10 mouse cellular contexts compared by ENCODE assay signal in the genomic region with DNA sequence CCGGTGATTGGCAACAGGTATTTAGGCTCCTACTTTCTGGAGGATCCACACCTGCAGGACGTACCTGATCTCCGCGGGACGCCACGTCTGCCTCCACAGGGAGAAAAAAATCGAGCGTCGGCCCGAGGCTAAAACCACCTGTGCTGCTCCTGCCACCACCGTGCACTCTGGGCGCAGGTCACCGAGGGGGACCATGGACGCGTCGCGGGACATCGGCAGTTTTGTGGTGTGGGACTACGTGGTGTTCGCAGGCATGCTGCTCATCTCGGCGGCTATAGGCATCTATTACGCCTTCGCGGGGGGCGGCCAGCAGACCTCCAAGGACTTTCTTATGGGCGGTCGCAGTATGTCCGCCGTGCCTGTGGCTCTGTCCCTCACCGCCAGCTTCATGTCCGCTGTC. TPM values are rescaled to one million over a fixed set of nuclear protein-coding genes. Genes with fewer than 3 reads are reported as not detected.
A peak's percentile ranks its signal among the peaks of the same experiment; 100 is the strongest.
DNase-seq lines count a peak whose midpoint lies in the region; ATAC-seq and TF ChIP-seq lines count a peak whose summit lies in the region.
"Had no signal": no experiment of that assay in that cellular context is flagged by ENCODE, and none has a peak within 500 bp of the region (broad histone marks: within the 10 kb centered on the region; RNA-seq: fewer than 3 reads in every experiment).

No protein-coding gene starts in this region.

- peaks cover 30% of the 10 kb centered on the region for H3K27me3 ChIP-seq in heart, embryonic 14.5 days (ENCODE audit: control insufficient read depth, insufficient read depth, low read length)
- H3K27me3 ChIP-seq in forebrain, embryonic 16.5 days (replicated peaks; ENCODE audit: control insufficient read depth, insufficient read depth, low read length): peaks cover 28% of the 10 kb centered on the region
- H3K27me3 ChIP-seq in midbrain, embryonic 11.5 days (ENCODE audit: control insufficient read depth, insufficient read depth, low read length): peaks cover 19% of the 10 kb centered on the region

- DNase-seq in heart, adult 8-10 months (ENCODE audit: low spot score): no peak
- DNase-seq in ES-E14 (ENCODE audit: low read depth, low spot score) (no peak), MN1 (ENCODE audit: low spot score) (no peak)
- peak; percentile 87 for DNase-seq in midbrain, embryonic 11.5 days (ENCODE audit: low spot score, missing footprints)
- no peak for DNase-seq in adrenal gland, adult (ENCODE audit: inconsistent age in 2 of 2, low spot score in 1 of 2)
- DNase-seq in spleen, adult 12 weeks (ENCODE audit: low spot score): no peak
- DNase-seq: cerebellum, adult 11-12 months had no signal

- no peak overlapping the region for H3K9ac ChIP-seq in heart, embryonic 14.5 days (ENCODE audit: low read length)
- H3K9ac ChIP-seq in ES-E14 (ENCODE audit: insufficient read depth, low read depth, low read length, poor library complexity, severe bottlenecking): no peak overlapping the region
- H3K9ac ChIP-seq in forebrain, embryonic 16.5 days (replicated peaks; ENCODE audit: low read depth, low read length): 0 out of 2 replicates have a peak overlapping the region, but pooled peaks have one; percentile 13
- H3K9ac ChIP-seq in midbrain, embryonic 11.5 days (ENCODE audit: low read length): no peak overlapping the region

- H3K4me3 ChIP-seq in heart, embryonic 14.5 days (ENCODE audit: control insufficient read depth in 1 of 2, insufficient read depth in 1 of 2, low read depth in 1 of 2, low read length in 2 of 2): peak overlapping the region; percentile 6 to 33
- peak overlapping the region; percentile 57 to 60 for H3K4me3 ChIP-seq in ES-E14 (ENCODE audit: insufficient read depth in 1 of 2, low read depth in 1 of 2, low read length in 2 of 2, poor library complexity in 1 of 2, severe bottlenecking in 1 of 2)
- peak overlapping the region; percentile 42 for H3K4me3 ChIP-seq in forebrain, embryonic 16.5 days (replicated peaks; ENCODE audit: low read length)
- peak overlapping the region; percentile 23 for H3K4me3 ChIP-seq in midbrain, embryonic 11.5 days (ENCODE audit: low read depth, low read length)

- in situ Hi-C loops in ES-E14 (cut with MboI; ENCODE audit: low sequenced_read_pairs in 2 of 2, unreplicated experiment in 2 of 2): no loop called here

- no peak for ATAC-seq in heart, embryonic 14.5 days (ENCODE audit: insufficient number of reproducible peaks, insufficient read depth, low FRiP score, low read depth)
- ATAC-seq in forebrain, embryonic 16.5 days: no peak
- ATAC-seq in midbrain, embryonic 11.5 days (ENCODE audit: low FRiP score): 0 out of 2 replicates have a peak, but pooled peaks have one; percentile 35

- 0 out of 4 replicates have a peak, but pooled peaks cover 3 to 4% of the 10 kb centered on the region in 2 experiments for H3K4me1 ChIP-seq in heart, embryonic 14.5 days (ENCODE audit: control insufficient read depth in 2 of 2, insufficient read depth in 2 of 2, low read length in 2 of 2)
- peaks cover 0 to 2% of the 10 kb centered on the region in 2 experiments; a peak in 1 of 4 replicates for H3K4me1 ChIP-seq in ES-E14 (ENCODE audit: control insufficient read depth in 2 of 2, insufficient read depth in 2 of 2, low read length in 2 of 2, poor library complexity in 1 of 2)
- H3K4me1 ChIP-seq in forebrain, embryonic 16.5 days (replicated peaks; ENCODE audit: control insufficient read depth, insufficient read depth, low read length): peaks cover 8% of the 10 kb centered on the region
- peaks cover 6% of the 10 kb centered on the region for H3K4me1 ChIP-seq in midbrain, embryonic 11.5 days (ENCODE audit: control insufficient read depth, insufficient read depth, low read length)

- H3K27ac ChIP-seq in heart, embryonic 14.5 days (replicated peaks in 1 of 2; ENCODE audit: control insufficient read depth in 1 of 2, insufficient read depth in 1 of 2, low read depth in 2 of 2, low read length in 2 of 2): no peak overlapping the region
- H3K27ac ChIP-seq in ES-E14 (ENCODE audit: insufficient read depth, low read depth, low read length, poor library complexity, severe bottlenecking): no peak overlapping the region
- no peak overlapping the region for H3K27ac ChIP-seq in forebrain, embryonic 16.5 days (ENCODE audit: low read length)
- no peak overlapping the region for H3K27ac ChIP-seq in midbrain, embryonic 11.5 days (ENCODE audit: low read depth, low read length)

- WGBS in heart, embryonic 14.5 days: 3% methylated on average over 32 of the region's 32 CpGs
- WGBS in forebrain, embryonic 16.5 days: 2% methylated on average over 32 of the region's 32 CpGs
- WGBS in midbrain, embryonic 11.5 days: 1% methylated on average over 32 of the region's 32 CpGs

- H3K9me3 ChIP-seq in heart, embryonic 14.5 days (ENCODE audit: control insufficient read depth, low read length): 0 out of 2 replicates have a peak, but pooled peaks cover 3% of the 10 kb centered on the region
- H3K9me3 ChIP-seq in ES-E14 (ENCODE audit: control insufficient read depth, insufficient read depth, low read depth, low read length): no peaks in the 10 kb centered on the region
- no peaks in the 10 kb centered on the region for H3K9me3 ChIP-seq in forebrain, embryonic 16.5 days (ENCODE audit: control insufficient read depth, low read length)
- H3K9me3 ChIP-seq in midbrain, embryonic 11.5 days (ENCODE audit: control insufficient read depth, low read length): no peaks in the 10 kb centered on the region

- peak overlapping the region; percentile 62 for H3K4me2 ChIP-seq in heart, embryonic 14.5 days (ENCODE audit: low read length)
- peak overlapping the region; percentile 61 for H3K4me2 ChIP-seq in forebrain, embryonic 16.5 days (ENCODE audit: low read length)
- peak overlapping the region; percentile 51 for H3K4me2 ChIP-seq in midbrain, embryonic 11.5 days

- H3K36me3 ChIP-seq in heart, embryonic 14.5 days (ENCODE audit: control insufficient read depth, insufficient read depth, low read length): no peaks in the 10 kb centered on the region
- no peaks in the 10 kb centered on the region for H3K36me3 ChIP-seq in ES-E14 (ENCODE audit: control insufficient read depth, insufficient read depth, low read length, poor library complexity, severe bottlenecking)
- H3K36me3 ChIP-seq in forebrain, embryonic 16.5 days (ENCODE audit: control insufficient read depth, insufficient read depth): no peaks in the 10 kb centered on the region
- no peaks in the 10 kb centered on the region for H3K36me3 ChIP-seq in midbrain, embryonic 11.5 days (ENCODE audit: control insufficient read depth, insufficient read depth, low read length)

TF ChIP-seq in ES-E14, 5 proteins besides CTCF, POLR2A, EP300 and RAD21:
- TF ChIP-seq HCFC1 (IDR thresholded peaks at IDR 0.05; ENCODE audit: borderline replicate concordance, insufficient read depth, low read length) (no peak), MAFK (IDR thresholded peaks at IDR 0.05; ENCODE audit: insufficient read depth, low read depth, low read length) (no peak), CHD2 (IDR thresholded peaks at IDR 0.05; ENCODE audit: low read depth, low read length) (no peak), ZC3H11A (IDR thresholded peaks at IDR 0.05; ENCODE audit: borderline replicate concordance, low read depth, low read length) (no peak), ZNF384 (IDR thresholded peaks at IDR 0.05; ENCODE audit: low read depth, low read length) (no peak)

RNA-seq across cellular contexts. Expression of gene Slc5a8, which starts 0.3 kb away (rescaled TPM):
- 0.05 TPM in 1 of 2 replicates, not detected in the other for polyA plus RNA-seq in heart, embryonic 14.5 days (2014; fragmentation: Nextera tagmentation; extraction: Ambion mirVana)
- not detected for total RNA-seq in heart, adult 8-10 months (2022)
- total RNA-seq in ES-E14 (2012; rRNA removed): 0.11 and 0.31 TPM in 2 replicates
- 0.08 TPM in 1 of 2 replicates, not detected in the other for polyA plus RNA-seq in forebrain, embryonic 16.5 days (2015; fragmentation: Nextera tagmentation; extraction: Ambion mirVana)
- polyA plus RNA-seq in midbrain, embryonic 11.5 days (2014; fragmentation: Nextera tagmentation; extraction: Ambion mirVana): 0.05 TPM in 1 of 2 replicates, not detected in the other
- polyA plus RNA-seq: spleen, adult 2 months had no signal

RNA-seq across cellular contexts. Expression of gene Utp20, which starts 59.5 kb away (rescaled TPM):
- polyA plus RNA-seq in heart, embryonic 14.5 days (2014; fragmentation: Nextera tagmentation; extraction: Ambion mirVana): 11.0 and 11.4 TPM in 2 replicates
- total RNA-seq in heart, adult 8-10 months (2022): 10 to 100 TPM; 11.8 to 16.8 (median 15.5) TPM
- 136 and 178 TPM in 2 replicates for total RNA-seq in ES-E14 (2012; rRNA removed)
- 11.0 and 13.1 TPM in 2 replicates for polyA plus RNA-seq in forebrain, embryonic 16.5 days (2015; fragmentation: Nextera tagmentation; extraction: Ambion mirVana)
- polyA plus RNA-seq in midbrain, embryonic 11.5 days (2014; fragmentation: Nextera tagmentation; extraction: Ambion mirVana): 17.6 and 22.8 TPM in 2 replicates
